8 mouse cellular contexts compared by ENCODE assay signal in genomic region chr2:3424579-3424910, GRCm38 (mm10). TPM values are rescaled to one million over a fixed set of nuclear protein-coding genes. Genes with fewer than 3 reads are reported as not detected.
DNase-seq lines count a peak whose midpoint lies in the region; ATAC-seq and TF ChIP-seq lines count a peak whose summit lies in the region.

No protein-coding gene starts in this region.

- H3K27ac ChIP-seq in embryonic facial prominence, embryonic 15.5 days (replicated peaks), result no peak overlapping the region
- H3K27ac ChIP-seq in limb, embryonic 11.5 days (replicated peaks; ENCODE audit: low read depth, low read length), result no peak overlapping the region
- H3K27ac ChIP-seq in small intestine, adult 2 months (ENCODE audit: insufficient read depth, low read depth, low read length), result 0 out of 2 replicates have a peak overlapping the region, but pooled peaks have one; percentile 14

- no peaks in the 10 kb centered on the region for H3K9me3 ChIP-seq in megakaryocyte, embryonic 14.5 days
- no peaks in the 10 kb centered on the region for H3K9me3 ChIP-seq in embryonic facial prominence, embryonic 15.5 days (replicated peaks)
- no peaks in the 10 kb centered on the region for H3K9me3 ChIP-seq in limb, embryonic 11.5 days (ENCODE audit: control insufficient read depth, low read length)

- H3K9ac ChIP-seq in embryonic facial prominence, embryonic 15.5 days, result peak overlapping the region; percentile 44
- peak overlapping the region; percentile 46; the same call in 1 of the 2 replicates for H3K9ac ChIP-seq in limb, embryonic 11.5 days (ENCODE audit: low read length)

- ATAC-seq in megakaryocyte, adult 5-6 weeks (ENCODE audit: poor library complexity, severe bottlenecking), result no peak
- no peak for ATAC-seq in embryonic facial prominence, embryonic 15.5 days (ENCODE audit: insufficient number of reproducible peaks, low FRiP score, low TSS enrichment, low read depth)
- no peak for ATAC-seq in limb, embryonic 11.5 days (ENCODE audit: insufficient number of reproducible peaks, low FRiP score, low TSS enrichment, low read depth)

- no peak for TF ChIP-seq POLR2A in small intestine, adult 2 months (IDR thresholded peaks at IDR 0.05; ENCODE audit: low read depth, low read length)

- peaks cover 30% of the 10 kb centered on the region for H3K4me1 ChIP-seq in megakaryocyte, embryonic 14.5 days
- peaks cover 13% of the 10 kb centered on the region; the same call in 1 of the 2 replicates for H3K4me1 ChIP-seq in embryonic facial prominence, embryonic 15.5 days
- no peaks in the 10 kb centered on the region for H3K4me1 ChIP-seq in limb, embryonic 11.5 days (ENCODE audit: control insufficient read depth, insufficient read depth, low read length)
- peaks cover 2% of the 10 kb centered on the region; the same call in 1 of the 2 replicates for H3K4me1 ChIP-seq in small intestine, adult 2 months (ENCODE audit: control insufficient read depth, insufficient read depth, insufficient read length, low read length)

- WGBS in embryonic facial prominence, embryonic 15.5 days, result 4% methylated on average over 9 of the region's 10 CpGs
- 12% methylated on average over 10 of the region's 10 CpGs for WGBS in limb, embryonic 11.5 days
- WGBS in small intestine, adult 2 months, result 1% methylated on average over 10 of the region's 10 CpGs

- DNase-seq in limb, embryonic 11.5 days (ENCODE audit: low spot score), result no peak
- no peak for DNase-seq in thymus, postnatal 4 days
- DNase-seq in lung, postnatal 10 days, result no peak
- DNase-seq in gastrocnemius, postnatal 25 days, result no peak

- H3K4me2 ChIP-seq in embryonic facial prominence, embryonic 15.5 days (replicated peaks), result peak overlapping the region; percentile 97
- H3K4me2 ChIP-seq in limb, embryonic 11.5 days (ENCODE audit: low read depth, severe bottlenecking), result peak overlapping the region; percentile 89

- no peaks in the 10 kb centered on the region for H3K27me3 ChIP-seq in megakaryocyte, embryonic 14.5 days (replicated peaks)
- no peaks in the 10 kb centered on the region for H3K27me3 ChIP-seq in embryonic facial prominence, embryonic 15.5 days
- H3K27me3 ChIP-seq in limb, embryonic 11.5 days (ENCODE audit: control insufficient read depth, insufficient read depth, low read length), result no peaks in the 10 kb centered on the region
- H3K27me3 ChIP-seq in small intestine, adult 2 months (ENCODE audit: control insufficient read depth, insufficient read depth, low read length), result no peaks in the 10 kb centered on the region

- TF ChIP-seq CTCF in small intestine, adult 2 months (IDR thresholded peaks at IDR 0.05; ENCODE audit: extremely low read depth, insufficient read length, insufficient replicate concordance, low read depth, low read length), result no peak

- H3K36me3 ChIP-seq in megakaryocyte, embryonic 14.5 days (replicated peaks; ENCODE audit: low read length), result peaks cover 30% of the 10 kb centered on the region
- no peaks in the 10 kb centered on the region; the same call in 1 of the 2 replicates for H3K36me3 ChIP-seq in embryonic facial prominence, embryonic 15.5 days
- no peaks in the 10 kb centered on the region for H3K36me3 ChIP-seq in limb, embryonic 11.5 days (ENCODE audit: control insufficient read depth, insufficient read depth, low read length)
- no peaks in the 10 kb centered on the region for H3K36me3 ChIP-seq in small intestine, adult 2 months (ENCODE audit: control insufficient read depth, insufficient read depth, low read length)

- peak overlapping the region; percentile 93 for H3K4me3 ChIP-seq in megakaryocyte, embryonic 14.5 days (replicated peaks)
- H3K4me3 ChIP-seq in embryonic facial prominence, embryonic 15.5 days (replicated peaks), result peak overlapping the region; percentile 67
- peak overlapping the region; percentile 62 for H3K4me3 ChIP-seq in limb, embryonic 11.5 days (ENCODE audit: low read depth, low read length)
- peak overlapping the region; percentile 89 for H3K4me3 ChIP-seq in small intestine, adult 2 months (ENCODE audit: low read depth, low read length)

RNA-seq across cellular contexts. Expression of gene Dclre1c, which starts 0.6 kb away (rescaled TPM):
- polyA plus RNA-seq in megakaryocyte, embryonic 14.5 days (2012; ENCODE audit: insufficient read depth, low replicate concordance), result 0.04 TPM in 1 of 2 replicates, not detected in the other
- 27.2 and 34.7 TPM in 2 replicates for total RNA-seq in megakaryocyte, adult 5-6 weeks (2015)
- total RNA-seq in megakaryocyte, adult 5-6 weeks (2017), result 21.5 and 36.0 TPM in 2 replicates
- 7.7 and 9.4 TPM in 2 replicates for polyA plus RNA-seq in embryonic facial prominence, embryonic 15.5 days (2015; fragmentation: Nextera tagmentation; extraction: Ambion mirVana)
- polyA plus RNA-seq in limb, embryonic 11.5 days (2014; fragmentation: Nextera tagmentation; extraction: Ambion mirVana), result 5.5 and 5.6 TPM in 2 replicates
- 1.5 and 1.6 TPM in 2 replicates for polyA plus RNA-seq in small intestine, adult 2 months (2012; rRNA removed)
- total RNA-seq in gastrocnemius, postnatal 25 days (2021), result 1 to 10 TPM; 1.8 to 3.0 TPM

RNA-seq across cellular contexts. Expression of gene Meig1, which starts 2.1 kb away (rescaled TPM):
- polyA plus RNA-seq in megakaryocyte, embryonic 14.5 days (2012; ENCODE audit: insufficient read depth, low replicate concordance), result 0.57 TPM in 1 of 2 replicates, not detected in the other
- total RNA-seq in megakaryocyte, adult 5-6 weeks (2015), result not detected in 2 replicates
- total RNA-seq in megakaryocyte, adult 5-6 weeks (2017), result not detected in 2 replicates
- 27.9 and 54.5 TPM in 2 replicates for polyA plus RNA-seq in embryonic facial prominence, embryonic 15.5 days (2015; fragmentation: Nextera tagmentation; extraction: Ambion mirVana)
- not detected in 2 replicates for polyA plus RNA-seq in limb, embryonic 11.5 days (2014; fragmentation: Nextera tagmentation; extraction: Ambion mirVana)
- not detected in 2 replicates for polyA plus RNA-seq in small intestine, adult 2 months (2012; rRNA removed)
- not detected for total RNA-seq in gastrocnemius, postnatal 25 days (2021)

RNA-seq across cellular contexts. Expression of gene Olah, which starts 27.5 kb away (rescaled TPM):
- polyA plus RNA-seq in megakaryocyte, embryonic 14.5 days (2012; ENCODE audit: insufficient read depth, low replicate concordance), result not detected in 2 replicates
- total RNA-seq in megakaryocyte, adult 5-6 weeks (2015), result not detected in 2 replicates
- not detected in 2 replicates for total RNA-seq in megakaryocyte, adult 5-6 weeks (2017)
- 0.15 TPM in 1 of 2 replicates, not detected in the other for polyA plus RNA-seq in embryonic facial prominence, embryonic 15.5 days (2015; fragmentation: Nextera tagmentation; extraction: Ambion mirVana)
- not detected in 2 replicates for polyA plus RNA-seq in limb, embryonic 11.5 days (2014; fragmentation: Nextera tagmentation; extraction: Ambion mirVana)
- polyA plus RNA-seq in small intestine, adult 2 months (2012; rRNA removed), result not detected in 2 replicates
- not detected for total RNA-seq in gastrocnemius, postnatal 25 days (2021)

RNA-seq across cellular contexts. Expression of gene Suv39h2, which starts 50.3 kb away (rescaled TPM):
- polyA plus RNA-seq in megakaryocyte, embryonic 14.5 days (2012; ENCODE audit: insufficient read depth, low replicate concordance), result 2.5 TPM in 1 of 2 replicates, not detected in the other
- 7.5 and 8.6 TPM in 2 replicates for total RNA-seq in megakaryocyte, adult 5-6 weeks (2015)
- total RNA-seq in megakaryocyte, adult 5-6 weeks (2017), result 6.9 and 10.2 TPM in 2 replicates
- polyA plus RNA-seq in embryonic facial prominence, embryonic 15.5 days (2015; fragmentation: Nextera tagmentation; extraction: Ambion mirVana), result 11.4 and 12.1 TPM in 2 replicates
- polyA plus RNA-seq in limb, embryonic 11.5 days (2014; fragmentation: Nextera tagmentation; extraction: Ambion mirVana), result 46.4 and 49.2 TPM in 2 replicates
- polyA plus RNA-seq in small intestine, adult 2 months (2012; rRNA removed), result 0.66 and 1.5 TPM in 2 replicates
- under 1 TPM; 0.72 to 0.84 TPM for total RNA-seq in gastrocnemius, postnatal 25 days (2021)

Comparison
In these comparisons a context has a peak if more than half of its experiments do, and no peak if none do; other contexts are left out.
1. RNA of gene Meig1, which starts 2.1 kb away (polyA plus RNA-seq): 27.9 to 54.5 TPM in embryonic facial prominence, embryonic 15.5 days; 0.57 TPM in megakaryocyte, embryonic 14.5 days, not detected in limb, embryonic 11.5 days and not detected in small intestine, adult 2 months; every median in the first group is over 10 times any median in the second.
2. Peak in every context shown above with its lines, with median percentiles within 50 percentile points of each other: H3K4me3 ChIP-seq.